Mouse (Mus musculus): ENCODE measurements at regions not wholly inside any gene's neighbourhood (a gene's known extent, or its start where the extent isn't known, plus 50 kb on each side); places are given as distances from the start of the nearest gene placed in this dataset.
"Not testable (repeated sequence)": the region's sequence is repeated elsewhere in the genome, so short reads cannot be mapped to it uniquely, and the experiment has no call there.

DNA sequence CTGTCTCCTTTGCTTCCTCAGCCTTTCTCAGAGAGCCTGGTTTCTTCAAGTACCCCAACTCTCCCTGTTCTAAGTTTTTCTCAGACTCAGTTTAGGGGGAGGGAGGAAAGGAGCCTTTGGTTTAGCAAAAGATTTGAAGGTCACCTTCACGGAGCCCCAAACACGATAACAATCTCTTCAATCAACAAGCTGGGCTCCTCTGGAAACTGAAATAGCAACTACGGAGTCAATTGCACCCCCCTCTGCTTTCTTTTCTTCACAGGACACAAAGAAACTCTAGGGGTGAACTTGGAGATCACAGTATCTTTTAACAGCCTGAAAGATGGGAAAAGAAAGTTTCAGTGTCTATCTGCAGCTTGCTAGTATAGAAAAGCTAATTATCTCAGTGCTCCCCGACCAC, 151.4 kb upstream of the 1700012A03Rik start:
- no peak for DNase-seq

DNA sequence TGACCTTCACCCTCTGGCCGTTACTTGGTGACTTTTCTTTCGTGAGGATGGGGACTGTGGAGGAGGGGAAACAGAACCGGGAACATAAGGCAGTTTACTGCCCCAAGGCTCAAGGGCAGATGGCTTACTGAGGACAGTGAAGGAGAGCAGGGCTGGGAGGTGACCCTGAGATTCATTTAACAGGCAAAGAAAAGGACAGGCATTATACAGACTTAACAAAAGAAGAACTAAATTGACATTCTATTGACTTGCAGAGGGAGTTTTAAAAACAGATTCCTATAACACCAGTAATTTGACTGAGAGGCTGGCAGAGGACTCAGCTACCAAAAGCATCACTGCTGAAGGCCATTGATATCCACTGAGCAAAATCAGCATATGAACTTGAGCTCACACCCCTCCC, 153.0 kb upstream of the 1700012A03Rik start:
- DNase-seq: no peak

DNA sequence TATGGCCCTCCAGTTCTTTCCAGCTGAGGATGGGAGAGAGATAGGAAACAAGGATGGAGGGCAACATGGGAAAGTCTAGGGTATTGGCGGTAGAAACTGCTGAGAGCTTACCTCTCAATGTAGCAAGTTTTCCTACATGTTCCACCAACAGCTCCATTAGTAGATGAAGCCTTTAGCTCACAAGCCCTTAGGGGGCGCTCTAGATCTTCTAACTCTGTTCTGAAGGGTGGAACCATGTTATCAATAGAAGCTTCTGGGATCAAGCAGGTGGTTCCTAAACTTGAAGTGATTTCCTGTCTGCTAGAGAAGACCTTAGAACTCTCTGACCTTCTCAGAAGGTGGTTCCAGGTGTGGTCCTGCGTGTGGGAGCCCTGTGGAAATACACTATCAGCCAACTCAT, 154.2 kb upstream of the 1700012A03Rik start:
- peak in 1 of 2 experiments; percentile 22 for DNase-seq

DNA sequence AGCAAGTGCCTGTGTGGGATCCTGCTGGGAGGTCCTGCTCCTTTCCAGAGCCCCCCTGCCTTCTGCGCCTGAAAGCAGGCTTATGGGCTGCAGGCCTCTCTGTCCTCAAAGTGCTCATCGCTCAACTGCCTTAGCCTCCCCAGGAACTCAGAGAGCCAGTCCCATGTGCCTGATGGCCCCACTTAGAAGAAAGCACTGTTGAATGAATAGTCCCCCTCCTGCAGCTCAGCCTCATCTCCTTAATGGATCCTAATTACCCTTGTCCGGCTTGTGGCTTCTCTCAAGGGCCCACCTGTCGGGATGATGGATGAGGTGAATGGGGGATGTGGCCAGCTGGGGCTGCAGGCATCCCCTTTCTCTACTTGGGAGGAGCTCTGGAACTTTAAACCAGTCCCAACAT, 163.1 kb upstream of the 1700012A03Rik start:
- DNase-seq: no peak

DNA sequence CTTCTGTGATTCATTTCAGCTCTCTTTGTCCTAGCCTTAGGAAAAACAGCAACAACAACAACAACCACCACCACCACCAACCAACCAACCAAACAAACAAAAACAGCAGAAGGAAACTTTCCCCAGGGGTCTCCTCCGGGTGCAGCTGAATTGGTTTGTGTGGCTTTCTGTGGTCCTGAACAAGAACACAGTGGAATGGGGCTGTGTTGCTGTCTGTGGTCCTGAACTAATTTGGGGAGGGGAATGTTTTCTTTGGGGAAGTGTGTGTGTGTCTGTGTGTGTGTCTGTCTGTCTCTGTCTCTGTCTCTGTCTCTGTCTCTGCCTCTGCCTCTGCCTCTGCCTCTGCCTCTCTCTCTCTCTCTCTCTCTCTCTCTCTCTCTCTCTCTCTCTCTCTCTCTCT, 164.8 kb upstream of the 1700012A03Rik start:
- DNase-seq: not testable (repeated sequence)

DNA sequence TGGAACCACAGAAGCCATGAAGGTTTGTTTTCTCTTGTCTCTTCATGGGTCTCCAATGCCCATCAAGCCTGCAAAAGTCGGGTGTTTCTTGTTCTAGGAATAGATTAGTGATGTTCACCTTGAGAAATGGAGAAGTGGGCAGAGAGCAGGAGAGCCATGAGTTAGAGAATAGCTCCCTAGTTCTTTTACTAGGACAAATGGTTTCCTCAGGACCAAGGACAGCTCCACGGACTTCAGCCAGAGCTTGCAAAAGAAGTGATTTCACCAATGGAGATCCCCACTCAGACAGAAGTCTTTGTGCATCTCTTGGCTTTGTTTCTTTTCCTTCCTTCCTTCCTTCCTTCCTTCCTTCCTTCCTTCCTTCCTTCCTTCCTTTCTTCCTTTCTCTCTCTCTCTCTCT, 166.3 kb upstream of the 1700012A03Rik start:
- DNase-seq: no peak

DNA sequence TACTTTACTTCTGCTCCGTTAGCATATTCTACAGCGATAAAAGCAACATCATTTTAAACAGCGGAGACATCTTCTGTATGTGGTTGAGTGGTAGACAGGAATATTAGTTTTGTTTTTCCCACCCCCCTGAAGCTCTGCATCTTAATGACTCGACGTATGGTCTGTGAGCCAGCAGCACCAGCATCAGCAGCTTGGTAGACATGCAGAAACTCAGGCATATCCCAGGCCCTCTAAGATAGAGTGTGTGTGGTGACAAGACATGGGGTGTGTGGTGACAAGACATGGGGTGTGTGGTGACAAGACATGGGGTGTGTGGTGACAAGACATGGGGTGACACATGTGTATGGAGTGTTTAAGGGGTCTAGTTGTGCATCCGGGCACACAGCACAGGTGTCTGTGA, 175.4 kb upstream of the 1700012A03Rik start:
- DNase-seq: no peak

DNA sequence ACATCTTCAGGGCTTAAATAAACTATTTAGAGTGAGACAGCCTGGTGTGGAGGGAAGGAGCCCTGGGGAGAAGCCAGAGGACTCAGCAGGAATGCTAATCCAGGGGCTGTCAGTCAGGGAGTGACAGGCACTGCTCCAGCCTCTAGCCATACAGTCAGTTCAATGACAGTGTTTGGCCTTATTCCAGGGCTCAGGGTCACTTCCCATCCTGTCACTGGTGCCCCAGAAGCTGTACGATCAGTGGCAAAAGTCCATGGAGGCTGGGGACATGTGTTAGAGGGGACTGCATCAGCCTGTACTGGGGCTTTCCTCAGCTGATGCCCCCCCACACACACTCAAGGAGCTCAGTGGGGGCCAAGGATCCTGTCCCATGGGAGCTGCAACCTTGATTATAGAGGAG, 176.1 kb upstream of the 1700012A03Rik start:
- DNase-seq: no peak

DNA sequence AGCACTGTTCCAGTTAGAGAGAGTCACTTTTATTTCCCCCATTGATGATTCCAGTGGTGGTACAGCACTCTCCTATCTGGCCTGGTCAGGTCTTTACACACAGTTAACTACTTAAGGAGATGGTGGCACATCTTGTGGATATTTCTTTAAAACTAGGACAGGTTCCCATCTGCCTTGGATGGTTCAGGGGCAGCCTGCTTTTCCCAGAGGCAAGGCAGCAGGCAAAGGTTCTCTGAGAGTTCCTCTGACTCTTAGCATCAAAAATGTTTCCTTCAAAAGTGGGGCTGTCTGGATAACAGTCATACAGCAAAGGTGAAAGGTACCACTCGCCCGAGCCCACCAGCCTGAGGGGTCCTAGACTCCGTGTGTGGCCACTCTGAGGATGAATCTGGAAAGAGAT, 178.3 kb upstream of the 1700012A03Rik start:
- DNase-seq: no peak

DNA sequence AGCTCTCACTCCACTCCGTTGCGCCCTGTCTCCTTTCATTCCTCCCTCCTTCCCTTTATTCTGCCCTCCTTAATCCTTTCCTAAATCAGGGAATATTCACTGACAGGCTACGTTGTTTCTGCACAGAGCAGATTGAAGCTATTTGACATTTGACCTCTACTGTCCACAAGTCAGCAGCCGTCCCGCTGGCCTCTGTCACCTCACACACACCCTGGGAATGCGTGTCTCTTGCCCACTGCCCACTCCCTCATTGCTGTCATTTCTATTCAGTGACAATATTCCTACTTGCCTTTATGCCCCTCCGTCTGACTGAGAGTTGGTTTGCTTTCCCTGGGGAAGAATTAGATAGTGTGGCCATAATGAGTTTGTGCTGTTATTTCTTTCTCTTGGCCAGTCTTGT, 188.1 kb upstream of the 1700012A03Rik start:
- DNase-seq: no peak

DNA sequence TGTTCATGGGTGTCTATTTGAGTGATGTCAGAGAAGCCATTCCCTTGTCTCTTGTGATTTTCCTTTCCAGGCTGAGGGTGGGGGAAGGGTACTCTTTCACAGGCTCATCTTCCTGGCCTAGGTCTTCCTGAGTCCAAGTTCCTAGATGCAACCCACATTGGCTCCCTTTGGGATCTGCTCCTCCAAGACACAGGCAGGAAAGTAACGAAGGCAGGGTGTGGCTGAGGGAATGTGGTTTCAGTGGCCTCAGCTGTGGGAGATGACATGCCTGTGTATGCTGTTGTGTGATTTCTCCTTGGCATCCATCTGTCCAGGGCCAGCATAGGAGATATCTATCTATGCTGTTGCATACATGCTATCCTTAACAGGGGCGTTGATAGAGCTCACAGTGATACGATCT, 190.4 kb upstream of the 1700012A03Rik start:
- no peak for DNase-seq

DNA sequence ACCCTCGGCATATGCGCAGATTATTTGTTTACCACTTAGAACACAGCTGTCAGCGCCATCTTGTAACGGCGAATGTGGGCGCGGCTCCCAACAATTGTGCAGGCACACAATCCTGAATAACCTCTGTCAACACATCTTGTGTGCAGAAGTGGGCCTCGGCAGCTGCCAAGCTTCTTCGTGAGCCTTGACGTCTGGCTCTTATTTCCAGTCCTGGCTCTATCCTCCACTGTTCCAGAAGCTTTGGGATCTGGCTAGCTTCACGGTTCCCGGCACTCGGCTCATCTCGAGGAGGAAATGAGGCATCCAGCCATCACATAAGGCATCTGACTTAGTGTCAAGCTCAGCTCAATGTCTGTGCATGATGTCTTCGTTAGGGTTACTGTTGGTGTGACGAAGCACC, 195.8 kb upstream of the 1700012A03Rik start:
- DNase-seq: no peak

DNA sequence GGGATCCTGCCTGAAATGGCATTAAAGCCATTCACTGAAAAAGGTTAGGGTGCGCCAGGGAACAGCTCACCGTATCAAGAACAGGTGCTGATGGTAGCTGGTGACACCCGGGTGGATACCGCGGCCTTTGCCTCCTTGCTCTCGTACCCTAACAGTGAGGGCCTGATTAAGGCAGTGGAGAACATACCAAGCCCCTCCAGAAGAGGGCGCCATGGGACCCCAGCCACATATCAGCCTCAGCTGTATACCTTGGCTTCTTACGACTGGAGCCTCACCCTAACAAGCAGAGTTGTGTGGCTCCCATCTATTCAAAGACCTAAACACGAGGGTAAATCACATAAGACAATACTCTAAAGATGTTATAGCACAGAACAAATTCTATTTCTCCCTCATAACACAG, 203.7 kb upstream of the 1700012A03Rik start:
- no peak for DNase-seq

DNA sequence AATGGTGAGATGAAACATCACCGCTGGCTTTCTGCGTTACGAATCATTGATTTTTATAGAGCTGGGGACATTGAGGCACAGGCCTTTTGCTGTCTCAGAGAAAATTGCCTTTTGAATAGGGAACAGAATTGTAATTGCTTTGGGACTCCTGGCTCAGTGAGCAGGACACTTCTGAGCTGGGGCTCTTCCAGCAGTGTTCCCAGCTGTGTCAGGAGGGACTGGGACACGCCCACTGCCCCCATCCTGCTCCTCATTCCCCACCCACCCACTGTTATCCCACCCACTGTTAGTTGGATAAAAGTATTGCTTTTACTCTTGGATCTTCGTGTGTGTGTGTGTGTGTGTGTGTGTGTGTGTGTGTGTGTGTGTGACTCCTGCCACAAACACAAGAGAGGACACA, 204.4 kb upstream of the 1700012A03Rik start:
- no peak for DNase-seq

DNA sequence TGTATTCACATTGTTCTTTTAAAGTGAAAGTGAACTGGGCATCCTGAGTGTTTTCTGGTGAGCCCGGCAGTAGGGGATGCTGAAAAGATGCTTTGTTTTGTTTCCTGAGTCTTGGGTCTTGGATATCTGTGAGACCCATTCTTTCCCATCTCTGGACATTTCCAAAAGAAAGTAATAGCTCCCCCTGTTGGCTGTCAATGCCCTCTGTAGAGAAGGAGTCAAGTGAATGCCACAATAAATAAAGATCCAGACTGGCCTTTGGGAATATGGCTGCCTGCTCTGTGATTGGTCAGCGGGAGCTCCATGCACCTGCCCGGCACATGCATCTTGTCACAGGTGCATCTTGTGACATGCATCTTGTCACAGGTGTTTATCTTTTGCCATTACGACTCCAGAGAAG, 209.4 kb upstream of the 1700012A03Rik start:
- no peak for DNase-seq

DNA sequence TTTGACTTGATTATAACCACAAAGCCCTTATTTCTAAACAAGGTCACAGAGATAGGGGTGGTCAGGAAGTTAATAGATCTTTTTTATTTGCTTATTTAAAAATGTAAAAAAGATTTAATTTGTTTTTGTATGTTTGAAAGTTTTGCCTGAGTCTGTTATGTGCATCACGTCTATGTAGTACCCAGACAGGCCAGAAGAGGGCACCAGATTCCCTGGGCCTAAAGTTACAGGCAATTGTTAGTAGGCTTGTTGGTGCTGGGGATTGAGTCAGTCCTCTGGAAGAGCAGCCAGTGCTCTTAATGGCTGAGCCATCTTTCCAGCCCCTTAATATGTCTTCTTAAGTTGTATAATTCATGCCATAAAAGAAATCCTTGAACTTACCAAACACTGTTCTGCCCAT, 211.5 kb upstream of the 1700012A03Rik start:
- no peak for DNase-seq

DNA sequence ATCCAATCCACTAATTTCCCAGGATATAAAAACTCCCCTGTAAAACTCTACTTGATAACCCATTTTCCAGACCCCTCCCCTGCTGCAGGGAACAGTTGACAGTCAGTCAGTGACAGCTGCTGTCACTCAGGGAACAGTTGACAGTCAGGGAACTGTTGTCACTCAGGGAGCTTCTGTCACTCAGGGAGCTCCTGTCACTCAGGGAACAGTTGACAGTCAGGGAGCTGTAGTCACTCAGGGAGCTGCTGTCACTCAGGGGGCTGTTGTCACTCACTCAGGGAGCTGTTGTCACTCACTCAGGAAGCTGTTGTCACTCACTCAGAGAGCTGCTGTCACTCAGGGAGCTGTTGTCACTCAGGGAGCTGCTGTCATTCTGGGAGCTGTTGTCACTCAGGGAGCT, 214.3 kb upstream of the 1700012A03Rik start:
- no peak for DNase-seq

DNA sequence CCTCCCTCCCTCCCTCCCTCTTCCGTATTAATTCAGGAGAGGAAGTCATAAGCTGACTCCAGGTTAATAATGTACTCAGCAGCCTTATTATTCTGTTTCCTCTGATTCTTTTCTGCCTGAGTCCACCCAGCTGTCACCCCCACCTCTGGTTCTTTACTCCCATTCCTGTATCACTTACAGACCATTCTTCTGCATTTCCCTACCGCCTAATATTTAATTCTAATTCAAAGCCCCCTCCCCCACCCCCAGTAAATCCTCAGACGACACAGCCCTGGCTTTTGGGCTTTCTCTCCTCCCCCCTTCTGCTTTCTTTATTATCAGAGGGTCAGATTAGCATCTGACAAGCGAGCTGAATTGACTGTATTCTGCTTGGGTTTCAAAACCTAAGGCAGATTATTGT, 215.5 kb upstream of the 1700012A03Rik start:
- DNase-seq: no peak

DNA sequence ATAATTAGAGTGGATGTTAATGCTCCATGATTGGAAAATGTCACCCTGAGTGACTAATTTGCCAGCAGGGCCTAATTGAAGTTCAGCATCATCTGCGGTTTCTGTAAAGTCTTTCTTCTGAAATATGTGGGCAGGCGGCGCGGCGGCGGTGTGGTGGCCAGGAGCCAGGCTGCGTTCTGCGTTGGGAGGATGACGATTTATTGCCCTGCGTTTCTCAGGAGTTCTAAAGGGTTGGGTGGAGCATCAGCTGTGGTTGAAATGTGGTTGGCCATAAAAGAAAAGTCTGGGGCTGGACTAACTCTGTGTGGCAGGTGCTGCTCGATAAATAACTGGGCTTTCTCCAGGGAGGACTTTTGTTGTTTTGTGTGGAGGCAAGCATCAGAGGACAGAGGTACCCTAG, 219.4 kb upstream of the 1700012A03Rik start:
- DNase-seq: peak; percentile 40 to 52

DNA sequence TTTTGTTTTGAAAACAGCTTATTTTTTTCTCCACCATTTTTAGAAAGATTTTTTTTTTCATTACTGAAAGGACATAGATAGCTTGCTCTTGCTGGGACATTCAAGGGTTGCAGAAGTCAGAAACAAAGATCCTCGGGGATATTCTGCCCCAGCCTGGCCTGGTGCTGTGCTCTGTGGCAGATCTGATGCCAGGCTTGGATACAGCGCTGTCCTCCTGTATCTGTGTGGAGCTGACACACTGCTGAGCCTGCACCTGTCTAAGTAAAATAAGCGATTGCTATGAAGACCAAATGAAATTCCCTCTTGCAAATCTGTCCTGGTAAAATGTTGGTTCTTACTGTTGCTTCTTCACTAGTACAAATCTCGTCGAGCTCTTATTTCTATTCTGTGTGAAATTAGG, 226.4 kb upstream of the 1700012A03Rik start:
- DNase-seq: no peak

DNA sequence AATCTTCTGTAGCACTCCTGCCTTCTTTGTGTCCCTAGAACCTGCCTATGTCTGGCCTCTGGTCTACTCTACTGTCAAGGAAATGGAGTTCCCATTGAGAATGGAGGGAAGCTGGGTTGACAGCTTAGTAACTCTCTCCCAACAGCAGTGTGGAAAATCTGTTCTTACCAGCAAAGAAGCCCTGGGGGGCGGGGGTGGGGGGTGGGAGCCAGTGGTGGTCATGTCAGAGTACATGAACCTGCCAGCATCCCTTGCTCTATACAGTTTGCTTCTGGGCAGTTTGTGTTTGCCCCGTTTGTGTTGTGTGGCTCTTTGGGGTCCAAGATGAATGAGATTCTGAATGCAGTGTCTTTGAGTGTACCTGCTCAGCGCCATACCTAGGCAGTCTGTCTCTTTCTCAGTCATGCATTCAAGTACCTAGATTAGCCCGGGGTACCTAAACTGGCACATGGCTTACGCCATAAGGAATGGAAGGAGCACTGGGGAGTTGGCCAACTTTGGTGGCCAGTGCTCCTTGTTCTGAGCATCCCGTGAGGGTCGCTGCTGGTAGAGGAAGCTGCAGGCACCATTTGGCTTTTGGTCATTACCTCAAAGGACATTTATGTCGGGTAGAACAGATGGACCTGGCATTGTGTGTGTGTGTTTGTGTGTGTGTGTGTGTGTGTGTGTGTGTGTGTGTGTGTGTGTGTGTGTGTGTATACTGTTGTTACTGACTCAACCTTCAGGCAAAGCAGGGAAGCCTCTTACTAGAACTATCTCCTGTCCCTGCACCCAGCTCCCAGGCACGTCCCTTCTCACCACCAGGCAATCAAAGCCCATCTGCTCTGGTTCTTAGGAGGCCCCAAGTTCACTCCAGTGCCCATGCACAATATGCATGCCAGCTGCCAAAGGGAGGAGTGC, 227.6 kb upstream of the 1700012A03Rik start:
- DNase-seq: no peak

DNA sequence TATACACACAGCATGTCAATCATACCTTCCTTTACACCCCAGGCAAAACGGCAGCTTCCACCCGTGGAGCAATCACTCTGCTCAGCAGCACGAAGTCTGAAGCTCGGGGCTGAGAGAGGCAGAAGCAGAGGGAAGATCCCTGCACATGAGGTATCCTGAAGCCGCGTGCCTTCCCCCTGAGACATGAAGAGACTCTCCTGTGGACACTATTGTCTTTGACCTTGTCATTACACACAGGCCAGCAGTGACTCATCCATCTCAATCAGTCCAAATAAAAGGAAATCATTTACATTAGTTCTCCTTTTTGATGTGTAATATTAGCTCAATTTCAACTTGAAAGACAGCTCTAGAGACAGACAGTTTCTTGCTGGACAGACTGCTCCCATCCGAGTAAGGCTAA, 228.4 kb upstream of the 1700012A03Rik start:
- DNase-seq: no peak

DNA sequence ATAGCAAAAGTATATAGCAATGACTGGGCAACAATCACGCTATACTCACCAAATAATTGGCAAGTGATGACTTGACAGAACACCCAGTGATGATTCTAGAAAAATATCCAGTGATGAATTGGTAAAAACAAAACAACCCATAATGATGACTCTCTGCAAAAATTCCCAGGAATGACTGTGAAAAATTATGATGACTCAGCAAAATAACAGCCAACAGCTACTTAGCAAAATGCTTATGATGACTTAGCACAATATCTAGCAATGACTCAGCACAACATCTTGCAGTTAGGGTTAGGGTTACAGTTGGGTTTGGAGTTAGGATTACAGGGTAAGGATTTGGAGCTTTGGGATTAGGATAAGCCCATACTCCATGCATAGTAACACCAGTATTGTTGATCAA, 232.4 kb upstream of the 1700012A03Rik start:
- no peak for DNase-seq

DNA sequence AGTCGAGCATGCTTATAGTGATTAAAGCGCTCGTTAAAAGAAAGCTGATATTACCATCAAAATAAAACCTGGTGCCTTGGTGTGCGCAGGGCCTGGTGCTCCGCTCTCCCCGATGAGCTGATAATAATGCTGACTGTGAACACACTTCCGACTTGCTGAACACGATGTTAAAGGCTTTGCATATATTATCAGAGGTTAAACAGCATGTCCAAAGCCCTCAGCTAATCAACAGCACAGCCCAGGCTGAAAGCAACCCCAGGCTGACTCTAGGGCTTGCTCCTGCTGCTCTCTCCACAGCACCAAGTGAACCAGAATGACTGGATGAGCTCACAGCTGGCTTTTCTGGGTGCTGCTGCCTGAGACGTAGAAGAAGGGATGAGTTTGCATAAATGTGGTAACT, 238.2 kb upstream of the 1700012A03Rik start:
- DNase-seq: no peak

Measured in layer of hippocampus, postnatal 36 days (tissue).